Mouse (Mus musculus) megakaryocyte-erythroid progenitor cell, adult 5-6 weeks (primary cell): ENCODE measurements at regions not wholly inside any gene's neighbourhood (a gene's known extent, or its start where the extent isn't known, plus 50 kb on each side); places are given as distances from the start of the nearest gene placed in this dataset.

Source experiments
- ATAC-seq: replicated peaks from 2 replicates; pipeline ENCODE4 v1.8.0; 2016; ENCODE audit warnings: mild to moderate bottlenecking, inconsistent platforms; ENCODE audit not compliant: severe bottlenecking, poor library complexity, low FRiP score, low TSS enrichment

DNA sequence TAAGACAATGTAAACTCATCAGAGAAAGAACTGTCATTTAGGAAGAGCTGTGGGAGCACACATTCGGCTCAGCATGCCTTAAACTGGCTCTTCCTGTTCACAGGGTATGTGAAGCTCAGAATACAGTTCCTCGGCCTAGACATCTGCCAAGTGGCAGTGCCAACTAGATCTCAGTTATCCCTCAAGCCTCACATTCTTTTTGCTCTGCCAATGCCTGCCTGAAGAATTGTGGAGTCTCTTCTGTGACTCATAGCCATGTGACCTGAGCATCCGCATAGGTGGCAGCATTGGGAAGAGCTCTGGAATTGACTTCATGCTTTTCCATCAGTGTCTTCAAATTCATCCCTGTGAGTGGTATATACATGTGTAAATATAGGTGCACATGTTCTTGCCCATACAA, 59.7 kb downstream of the Prlhr start:
- ATAC-seq: no peak

DNA sequence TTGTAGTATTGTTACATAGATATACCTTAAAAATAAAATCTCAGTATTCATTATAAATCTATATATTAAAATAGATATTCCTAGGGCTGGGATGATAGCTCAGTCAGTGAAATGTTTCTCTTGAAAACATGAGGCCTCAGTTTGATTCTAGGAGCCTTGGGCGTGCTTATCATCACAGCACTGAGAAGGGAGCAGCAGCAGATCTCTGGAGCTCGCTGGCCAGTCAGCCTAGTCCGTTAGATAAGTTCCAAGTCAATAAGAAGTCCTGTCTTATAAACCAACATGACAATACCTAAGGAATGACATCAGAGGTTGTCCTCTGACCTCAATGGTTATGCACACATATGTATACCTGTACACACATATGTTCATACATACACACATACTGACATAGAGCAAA, 68.7 kb downstream of the Prlhr start:
- no peak for ATAC-seq

DNA sequence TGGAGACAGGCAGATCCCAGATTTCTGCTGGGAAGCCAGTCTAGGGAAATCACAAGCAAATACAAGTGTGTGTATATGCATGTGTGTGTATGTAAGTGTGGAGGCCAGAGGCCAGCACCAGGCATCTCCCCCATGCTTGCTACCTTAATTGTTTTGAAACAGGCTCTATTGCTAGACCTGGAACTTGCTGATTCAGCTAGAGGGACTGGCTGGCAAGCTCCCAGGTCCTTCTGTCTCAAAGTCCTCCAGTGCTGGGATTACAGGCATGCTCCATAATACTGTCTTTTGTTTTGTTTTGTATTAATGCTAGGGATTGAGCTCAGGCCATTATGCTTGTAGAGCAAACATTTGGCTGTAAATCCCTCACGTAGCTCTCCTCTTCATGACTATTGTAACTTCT, 70.4 kb downstream of the Prlhr start:
- ATAC-seq: no peak

DNA sequence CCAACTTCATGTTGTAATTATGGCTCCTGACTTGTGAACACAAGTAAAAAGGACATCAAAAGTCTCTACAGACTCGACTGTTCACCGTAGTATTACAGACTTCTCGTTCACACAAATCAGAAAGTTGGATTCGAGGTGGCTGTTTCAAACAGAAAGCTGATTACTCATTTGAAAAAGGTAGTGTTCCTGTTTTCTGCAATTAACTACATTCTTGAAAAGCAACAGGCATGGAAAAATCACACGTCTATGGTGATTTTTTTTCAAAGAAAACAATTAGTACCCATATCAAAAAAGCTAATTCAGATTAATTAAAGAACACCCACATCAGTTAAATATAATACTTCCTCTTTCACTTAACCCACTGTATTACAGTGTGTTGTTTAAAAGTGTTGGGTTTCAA, 71.5 kb downstream of the Prlhr start:
- no peak for ATAC-seq

DNA sequence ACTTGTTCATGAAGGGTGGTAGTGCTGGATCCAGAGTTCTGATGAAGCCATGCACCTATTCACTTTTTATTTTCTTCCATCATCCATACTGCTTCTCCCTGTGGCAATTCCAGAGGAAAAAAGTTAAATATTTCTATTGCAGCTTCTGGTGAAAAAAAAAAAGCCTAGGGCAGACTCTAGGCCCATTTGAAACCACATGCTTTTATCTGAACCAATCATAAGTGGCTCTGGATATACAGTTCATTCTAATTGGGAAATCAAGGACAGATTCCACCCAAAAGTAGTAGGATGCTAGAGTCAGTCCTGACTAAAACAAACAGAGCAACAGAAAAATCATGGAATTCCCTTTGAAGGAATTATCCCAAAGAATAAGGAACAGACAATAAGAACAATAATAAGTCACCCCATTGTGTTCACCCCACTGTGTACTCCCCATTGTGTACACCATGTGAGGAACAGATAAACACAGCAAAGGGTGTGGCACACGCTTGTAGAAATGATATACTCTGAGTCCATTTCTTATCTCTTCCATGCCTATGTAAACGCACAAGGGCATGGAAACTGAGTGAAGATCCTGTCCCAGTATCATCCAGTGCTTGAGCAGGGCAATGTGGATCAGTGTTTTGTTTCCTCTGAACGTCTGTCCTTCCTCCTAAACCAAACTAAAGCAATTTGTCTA, 81.4 kb downstream of the Prlhr start:
- ATAC-seq: peak; percentile 98

- ATAC-seq: no peak
Observed at GRCm38 (mm10) chr19:60384721-60385120, 83.4 kb downstream of the Prlhr start.

GRCm38 (mm10) chr19:60382661-60383060, 85.4 kb downstream of the Prlhr start:
- ATAC-seq: no peak

- ATAC-seq: no peak
Observed at GRCm38 (mm10) chr19:60379030-60379605, 89.0 kb downstream of the Prlhr start.

DNA sequence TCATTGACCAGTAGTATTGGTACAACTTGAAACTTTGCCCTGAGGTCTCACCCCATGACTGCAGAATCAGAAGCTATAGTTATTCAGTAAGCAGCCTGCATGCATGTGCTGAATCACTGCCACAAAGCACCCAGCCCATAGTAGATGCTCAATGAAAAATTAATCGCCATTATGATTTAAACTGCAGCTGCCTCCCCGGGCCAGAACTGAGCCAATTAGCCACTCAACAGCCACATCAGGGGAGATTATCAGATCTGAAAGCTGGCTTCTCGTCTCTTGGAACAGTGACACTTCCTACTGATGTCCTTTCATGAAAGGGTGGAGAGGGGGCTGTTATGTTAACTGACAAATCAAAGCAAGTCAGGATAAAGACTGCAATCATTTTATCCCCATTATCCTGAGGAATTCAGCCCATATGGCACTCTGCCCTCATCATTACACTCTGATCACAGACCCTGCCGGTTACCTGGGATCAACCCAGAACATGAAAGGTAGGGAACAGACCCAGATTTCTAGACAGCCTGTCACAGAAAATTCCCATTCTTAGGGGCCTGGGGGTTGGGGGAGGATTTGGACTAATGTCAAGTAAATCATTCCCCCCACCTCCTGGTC, 104.0 kb downstream of the Prlhr start:
- ATAC-seq: no peak

GRCm38 (mm10) chr19:60344911-60345310, 118.4 kb upstream of the Fam204a start:
- no peak for ATAC-seq

- ATAC-seq: peak; percentile 83
Observed at GRCm38 (mm10) chr19:60341485-60341884, 115.0 kb upstream of the Fam204a start.

GRCm38 (mm10) chr19:60340234-60340633, 113.7 kb upstream of the Fam204a start:
- no peak for ATAC-seq

- no peak for ATAC-seq
Observed at GRCm38 (mm10) chr19:60334521-60334920, 108.0 kb upstream of the Fam204a start.

GRCm38 (mm10) chr19:60328295-60328694, 101.8 kb upstream of the Fam204a start:
- ATAC-seq: no peak

- ATAC-seq: no peak
Observed at GRCm38 (mm10) chr19:60325612-60326011, 99.1 kb upstream of the Fam204a start.

DNA sequence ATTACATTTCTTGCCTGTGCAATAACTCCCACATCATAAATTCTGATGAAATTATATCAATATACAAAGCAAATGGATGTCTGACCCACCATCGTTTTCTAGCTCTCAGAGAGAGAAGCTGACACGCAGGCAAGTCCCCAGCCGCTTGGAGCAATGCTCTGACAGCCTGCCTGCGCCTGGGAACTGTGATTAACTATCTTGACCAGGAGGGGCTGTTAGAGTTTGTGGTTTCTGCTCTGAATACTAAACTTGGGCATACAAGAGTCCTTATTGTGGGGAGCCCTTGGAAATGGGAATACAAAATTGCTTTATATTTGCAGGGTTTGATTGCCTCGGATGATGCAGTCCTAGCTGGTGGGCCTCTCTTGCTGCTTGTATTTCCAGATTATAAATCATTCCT, 98.6 kb upstream of the Fam204a start:
- no peak for ATAC-seq

DNA sequence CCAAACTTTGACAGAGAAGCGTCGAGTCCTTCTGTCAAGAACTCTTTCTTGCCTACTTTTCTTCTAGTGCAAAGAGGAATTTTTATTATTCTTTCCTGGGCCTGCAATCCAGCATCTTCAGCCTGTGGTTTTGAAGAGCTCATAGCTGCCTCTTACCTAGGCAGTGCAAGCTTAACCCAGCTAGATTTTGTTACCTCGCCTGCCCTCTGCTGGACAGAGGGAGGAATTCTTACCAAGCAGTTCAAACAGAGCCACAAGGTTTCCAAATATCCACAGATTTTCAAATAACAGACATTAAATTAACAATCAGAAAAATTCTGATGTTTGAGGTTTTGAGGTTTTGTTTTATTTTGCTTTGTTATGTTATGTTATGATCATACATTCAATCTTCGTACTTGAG, 84.1 kb upstream of the Fam204a start:
- ATAC-seq: peak; percentile 92

DNA sequence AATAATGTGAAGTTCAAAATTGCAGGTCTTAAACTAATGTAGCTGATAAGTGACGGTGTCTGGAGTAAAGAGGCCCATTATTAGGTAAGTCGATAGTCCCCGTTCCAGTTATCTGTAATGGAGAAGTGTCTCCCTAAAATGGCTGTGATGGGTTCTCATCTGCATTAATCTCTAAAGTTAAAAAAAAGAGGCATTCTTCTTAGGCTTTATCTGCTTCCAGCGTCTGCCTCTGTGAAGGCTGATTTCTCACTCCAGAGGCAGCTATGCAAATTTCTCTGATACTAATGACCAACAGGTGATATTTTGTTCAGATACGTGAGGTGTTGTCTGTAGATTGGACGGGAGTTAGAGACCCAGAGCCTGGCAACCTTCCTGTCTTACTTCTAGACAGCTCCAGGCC, 75.9 kb upstream of the Fam204a start:
- ATAC-seq: no peak

DNA sequence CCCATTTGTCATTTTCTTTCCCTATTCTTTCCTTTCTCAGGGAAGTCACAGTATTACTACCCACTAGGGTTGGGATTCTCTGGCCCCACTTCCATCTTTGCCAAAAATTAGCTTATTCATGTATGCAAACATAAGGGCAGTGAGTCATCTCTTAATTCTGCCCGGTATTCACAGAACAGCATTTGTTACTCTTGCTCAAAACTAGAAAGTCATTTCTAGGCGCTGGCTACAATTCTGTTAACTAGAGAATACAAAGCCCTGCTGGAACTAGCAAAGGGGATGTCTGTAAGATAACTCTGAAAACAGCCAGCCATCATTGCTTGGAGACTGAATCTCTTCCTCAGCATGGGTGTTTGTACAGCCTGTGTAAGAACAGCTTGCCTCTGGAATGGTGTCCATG, 74.4 kb upstream of the Fam204a start:
- ATAC-seq: no peak

DNA sequence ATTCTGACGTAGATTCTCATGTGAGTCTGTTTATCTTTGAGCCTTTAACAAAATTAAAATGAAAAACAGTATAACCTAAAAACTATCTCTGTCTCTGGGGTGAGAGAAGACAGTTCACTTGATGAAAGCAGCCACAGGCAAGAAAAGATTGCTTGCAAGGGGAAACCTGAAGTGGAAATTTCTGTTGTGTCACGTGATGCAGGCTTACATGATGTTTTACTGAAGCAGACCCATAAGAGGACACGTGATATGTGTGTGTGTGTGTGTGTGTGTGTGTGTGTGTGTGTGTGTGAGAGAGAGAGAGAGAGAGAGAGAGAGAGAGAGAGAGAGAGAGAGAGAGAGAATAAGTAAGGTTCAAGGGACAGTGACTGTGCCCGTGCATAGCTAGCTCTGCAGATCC, 63.7 kb upstream of the Fam204a start:
- ATAC-seq: no peak

DNA sequence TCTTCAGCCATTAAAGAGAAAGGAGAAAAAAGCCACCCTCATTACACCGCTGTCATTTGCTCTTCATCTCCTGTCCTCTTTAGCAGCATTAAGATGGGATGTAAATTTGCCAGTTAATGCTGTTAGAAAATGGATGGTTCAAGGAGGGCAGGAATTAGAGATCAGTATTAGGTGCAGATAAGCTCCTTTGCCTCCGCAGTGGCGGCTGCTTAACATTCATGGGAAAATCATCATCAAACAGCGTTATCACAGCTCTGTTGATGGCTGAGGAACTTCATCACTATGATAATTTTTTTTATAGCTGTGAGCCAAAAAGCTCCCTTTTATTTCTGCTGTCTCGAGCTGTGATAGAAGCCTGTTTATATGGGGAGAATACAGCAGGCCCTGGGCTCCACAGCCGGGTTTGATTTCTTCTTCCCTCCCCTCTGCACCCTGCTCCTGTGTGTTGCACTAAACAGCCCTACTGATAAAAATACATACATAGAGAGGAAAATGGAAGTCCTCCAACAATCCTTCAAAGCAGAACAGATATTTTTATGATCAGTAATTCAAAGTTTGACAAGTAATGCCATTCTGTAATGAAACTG, 60.4 kb upstream of the Fam204a start:
- no peak for ATAC-seq
